11 mouse cellular contexts compared by ENCODE assay signal in genomic region chr1:133934354-133934963, GRCm38 (mm10). TPM values are rescaled to one million over a fixed set of nuclear protein-coding genes. Genes with fewer than 3 reads are reported as not detected.
DNase-seq lines count a peak whose midpoint lies in the region; ATAC-seq and TF ChIP-seq lines count a peak whose summit lies in the region.
"Had no signal": no experiment of that assay in that cellular context is flagged by ENCODE, and none has a peak within 500 bp of the region (broad histone marks: within the 10 kb centered on the region; RNA-seq: fewer than 3 reads in every experiment).

No protein-coding gene starts in this region.

- peaks cover 6% of the 10 kb centered on the region; the same call in 1 of the 2 replicates for H3K79me2 ChIP-seq in liver, adult 2 months (ENCODE audit: control insufficient read depth, insufficient read depth, low read length)

- ATAC-seq in liver, embryonic 12.5 days = no peak
- ATAC-seq in forebrain, embryonic 14.5 days = no peak

- no peaks in the 10 kb centered on the region for H3K27me3 ChIP-seq in liver, adult 2 months (ENCODE audit: control insufficient read depth, insufficient read depth, low read length)
- peaks cover 6% of the 10 kb centered on the region; the same call in 1 of the 2 replicates for H3K27me3 ChIP-seq in liver, embryonic 12.5 days (replicated peaks)
- no peaks in the 10 kb centered on the region for H3K27me3 ChIP-seq in forebrain, embryonic 14.5 days (replicated peaks; ENCODE audit: control insufficient read depth, insufficient read depth, low read length)

- no peaks in the 10 kb centered on the region for H3K36me3 ChIP-seq in liver, adult 2 months (ENCODE audit: control insufficient read depth, insufficient read depth, low read length)
- no peaks in the 10 kb centered on the region for H3K36me3 ChIP-seq in liver, embryonic 12.5 days
- H3K36me3 ChIP-seq in forebrain, embryonic 14.5 days (ENCODE audit: control insufficient read depth, insufficient read depth, low read length) = no peaks in the 10 kb centered on the region

- peaks cover 21% of the 10 kb centered on the region for H3K4me1 ChIP-seq in liver, adult 2 months (ENCODE audit: control insufficient read depth, insufficient read depth, low read length)
- peaks cover 9% of the 10 kb centered on the region; the same call in 1 of the 2 replicates for H3K4me1 ChIP-seq in liver, embryonic 12.5 days
- H3K4me1 ChIP-seq in forebrain, embryonic 14.5 days (ENCODE audit: control insufficient read depth, insufficient read depth, low read length) = no peaks in the 10 kb centered on the region

- H3K9ac ChIP-seq in liver, adult 2 months (ENCODE audit: low read depth, low read length) = peak overlapping the region; percentile 10; the same call in 1 of the 2 replicates
- H3K9ac ChIP-seq in liver, embryonic 12.5 days = no peak overlapping the region
- no peak overlapping the region for H3K9ac ChIP-seq in forebrain, embryonic 14.5 days (ENCODE audit: low read length)

- peaks cover 5% of the 10 kb centered on the region; the same call in 1 of the 2 replicates for H3K9me3 ChIP-seq in liver, embryonic 12.5 days (replicated peaks)
- no peaks in the 10 kb centered on the region for H3K9me3 ChIP-seq in forebrain, embryonic 14.5 days (replicated peaks; ENCODE audit: control insufficient read depth, low read length)

- no peak overlapping the region for H3K4me2 ChIP-seq in liver, embryonic 12.5 days
- H3K4me2 ChIP-seq in forebrain, embryonic 14.5 days (ENCODE audit: low read length) = no peak overlapping the region

- TF ChIP-seq POLR2A in liver, adult 2 months (IDR thresholded peaks at IDR 0.05; ENCODE audit: extremely low read depth, insufficient read depth, low read length) = no peak

- WGBS in liver, adult 2 months = 26% methylated on average over 10 of the region's 10 CpGs
- WGBS in liver, embryonic 12.5 days (ENCODE audit: insufficient replicate concordance) = 73% methylated on average over 10 of the region's 10 CpGs
- 82% methylated on average over 10 of the region's 10 CpGs for WGBS in forebrain, embryonic 14.5 days

- DNase-seq in adrenal gland, postnatal 10 days = peak; percentile 62
- DNase-seq in adrenal gland, postnatal 25 days = no peak
- peak; percentile 100 for DNase-seq in liver, adult 2 months (ENCODE audit: extremely low read depth, low read depth, low spot score)
- peak; percentile 48 to 54 for DNase-seq in cerebellum, postnatal 25 days
- peak; percentile 48 for DNase-seq in lung, postnatal 25 days (ENCODE audit: low spot score)
- DNase-seq in forebrain, embryonic 14.5 days (ENCODE audit: low spot score) = no peak
- DNase-seq in layer of hippocampus, adult 8-10 months (ENCODE audit: low spot score in 2 of 2) = no peak
- DNase-seq: thymus, postnatal 36 days had no signal

- no peak for TF ChIP-seq CTCF in liver, adult 2 months (IDR thresholded peaks at IDR 0.05; ENCODE audit: low read depth, low read length)

- H3K4me3 ChIP-seq in liver, adult 2 months (ENCODE audit: insufficient read depth, low read depth, low read length) = no peak overlapping the region
- H3K4me3 ChIP-seq in liver, embryonic 12.5 days = no peak overlapping the region
- no peak overlapping the region for H3K4me3 ChIP-seq in forebrain, embryonic 14.5 days (ENCODE audit: low read depth, low read length)
- H3K4me3 ChIP-seq: megakaryocyte, embryonic 14.5 days had no signal

- H3K27ac ChIP-seq in liver, adult 2 months (replicated peaks; ENCODE audit: insufficient read depth, low read depth, low read length) = peak overlapping the region; percentile 95
- H3K27ac ChIP-seq in liver, embryonic 12.5 days = no peak overlapping the region
- no peak overlapping the region for H3K27ac ChIP-seq in forebrain, embryonic 14.5 days (ENCODE audit: low read depth, low read length)

RNA-seq across cellular contexts. Expression of gene Prelp, which starts 13.2 kb away (rescaled TPM):
- total RNA-seq in adrenal gland, postnatal 10 days (2021) = 10 to 100 TPM; 56.9 to 74.1 TPM
- total RNA-seq in adrenal gland, postnatal 25 days (2021) = 38.0 and 39.8 TPM in 2 replicates
- 6.6 and 9.3 TPM in 2 replicates for total RNA-seq in liver, adult 2 months (2014; rRNA removed)
- polyA plus RNA-seq in liver, adult 2 months (2012; rRNA removed) = 23.8 and 27.2 TPM in 2 replicates
- 0.69 and 0.81 TPM in 2 replicates for polyA plus RNA-seq in liver, embryonic 12.5 days (2016; fragmentation: Nextera tagmentation; extraction: Ambion mirVana)
- 2.6 and 5.5 TPM in 2 replicates for polyA plus RNA-seq in forebrain, embryonic 14.5 days (2014; fragmentation: Nextera tagmentation; extraction: Ambion mirVana)
- total RNA-seq in layer of hippocampus, adult 8-10 months (2022) = 10 to 100 TPM; 18.3 to 22.9 (median 20.2) TPM
- total RNA-seq: ES-E14 had no signal

RNA-seq across cellular contexts. Expression of gene Optc, which starts 26.7 kb away (rescaled TPM):
- 1 to 10 TPM; 1.7 to 2.5 TPM for total RNA-seq in adrenal gland, postnatal 10 days (2021)
- total RNA-seq in adrenal gland, postnatal 25 days (2021) = 1.0 and 1.2 TPM in 2 replicates
- total RNA-seq in liver, adult 2 months (2014; rRNA removed) = not detected in 2 replicates
- polyA plus RNA-seq in liver, adult 2 months (2012; rRNA removed) = not detected in 2 replicates
- 0.10 and 0.11 TPM in 2 replicates for polyA plus RNA-seq in liver, embryonic 12.5 days (2016; fragmentation: Nextera tagmentation; extraction: Ambion mirVana)
- 2.4 and 3.4 TPM in 2 replicates for polyA plus RNA-seq in forebrain, embryonic 14.5 days (2014; fragmentation: Nextera tagmentation; extraction: Ambion mirVana)
- under 1 TPM; 0.21 to 0.67 (median 0.53) TPM for total RNA-seq in layer of hippocampus, adult 8-10 months (2022)

Comparison
In these comparisons a context has a peak if more than half of its experiments do, and no peak if none do; other contexts are left out.
1. DNase-seq: peak in adrenal gland, postnatal 10 days (single experiment), liver, adult 2 months (single experiment), cerebellum, postnatal 25 days (2 of 2) and lung, postnatal 25 days (single experiment); none in adrenal gland, postnatal 25 days (single experiment), forebrain, embryonic 14.5 days (single experiment) and layer of hippocampus, adult 8-10 months (0 of 2).